Mouse (Mus musculus) right cerebral cortex, postnatal 36 days (tissue): ENCODE data around the gene Lsm3.
"Not testable (repeated sequence)": the region's sequence is repeated elsewhere in the genome, so short reads cannot be mapped to it uniquely, and the experiment has no call there.

Source experiments
- DNase-seq, 2 experiments: peaks; one replicate each; pipeline ENCODE4 v3.0.0; 2022; ENCODE audit warnings: low spot score in 2 of 2, mixed read lengths in 1 of 2

Gene Lsm3

GRCm38 (mm10) chr6:91515545-91516449, at the start of gene Lsm3, which contains the start of gene Xpc:
Lsm3 (plus strand) TSS chr6:91515928.
Xpc (minus strand) TSS chr6:91515888.
- DNase-seq = peak; percentile 95 to 97

- DNase-seq = no peak
Measured at GRCm38 (mm10) chr6:91467106-91467505, 48.6 kb upstream of the Lsm3 start.

GRCm38 (mm10) chr6:91470712-91471111, 45.0 kb upstream of the Lsm3 start:
- no peak for DNase-seq

GRCm38 (mm10) chr6:91471427-91471826, 44.3 kb upstream of the Lsm3 start:
- DNase-seq = not testable (repeated sequence)

GRCm38 (mm10) chr6:91472319-91472718, 43.4 kb upstream of the Lsm3 start:
- no peak for DNase-seq

GRCm38 (mm10) chr6:91472868-91473804, 42.6 kb upstream of the Lsm3 start, which contains the start of the genes Chchd4 and Tmem43:
Chchd4 (minus strand) TSS chr6:91473546.
Tmem43 (plus strand) TSS chr6:91473703.
- DNase-seq = peak; percentile 99 to 100

- no peak for DNase-seq
Measured at GRCm38 (mm10) chr6:91473805-91474440, 41.8 kb upstream of the Lsm3 start.

- no peak for DNase-seq
Measured at GRCm38 (mm10) chr6:91474441-91475190, 41.1 kb upstream of the Lsm3 start.

- no peak for DNase-seq
Measured at GRCm38 (mm10) chr6:91476541-91476940, 39.2 kb upstream of the Lsm3 start.

- DNase-seq = no peak
Measured at GRCm38 (mm10) chr6:91483371-91483770, 32.4 kb upstream of the Lsm3 start.

GRCm38 (mm10) chr6:91486736-91487453, 28.8 kb upstream of the Lsm3 start:
- no peak for DNase-seq

GRCm38 (mm10) chr6:91488496-91489212, 27.1 kb upstream of the Lsm3 start:
- DNase-seq = peak; percentile 34 to 50

- peak; percentile 39 to 53 for DNase-seq
Measured at GRCm38 (mm10) chr6:91489872-91490271, 25.9 kb upstream of the Lsm3 start.

GRCm38 (mm10) chr6:91491004-91491403, 24.7 kb upstream of the Lsm3 start:
- no peak for DNase-seq

GRCm38 (mm10) chr6:91493053-91493452, 22.7 kb upstream of the Lsm3 start:
- no peak for DNase-seq

GRCm38 (mm10) chr6:91494526-91494925, 21.2 kb upstream of the Lsm3 start:
- no peak for DNase-seq

- no peak for DNase-seq
Measured at GRCm38 (mm10) chr6:91503302-91503701, 12.4 kb upstream of the Lsm3 start.

GRCm38 (mm10) chr6:91506036-91506435, 9.7 kb upstream of the Lsm3 start:
- DNase-seq = no peak

- DNase-seq = no peak
Measured at GRCm38 (mm10) chr6:91508041-91508440, 7.7 kb upstream of the Lsm3 start.

GRCm38 (mm10) chr6:91509326-91509725, 6.4 kb upstream of the Lsm3 start:
- DNase-seq = no peak
